Mouse (Mus musculus): ENCODE measurements at regions not wholly inside any gene's neighbourhood (a gene's known extent, or its start where the extent isn't known, plus 50 kb on each side); places are given as distances from the start of the nearest gene placed in this dataset.

GRCm38 (mm10) chr9:61489147-61489546 lies 117.0 kb downstream of the Tle3 start:
- DNase-seq (ENCODE audit: low spot score) (no peak), ATAC-seq (ENCODE audit: extremely low read depth, insufficient number of reproducible peaks, low FRiP score, poor library complexity, severe bottlenecking) (no peak)
- Histone ChIP-seq H3K36me3 (replicated peaks) (no peaks in the 10 kb centered on the region), H3K9me3 (replicated peaks) (no peaks in the 10 kb centered on the region), H3K27me3 (ENCODE audit: insufficient read depth, low read length) (peaks cover 8% of the 10 kb centered on the region), H3K4me1 (ENCODE audit: insufficient read depth, low read depth, low read length) (no peaks in the 10 kb centered on the region), H3K4me3 (ENCODE audit: low read depth, low read length) (no peak overlapping the region)
- no peak for TF ChIP-seq TAL1 (conservative IDR thresholded peaks at IDR 0.05; ENCODE audit: low read depth, low read length)
- TF ChIP-seq GATA1 (IDR thresholded peaks at IDR 0.05; ENCODE audit: borderline replicate concordance, low read length): no peak
- TF ChIP-seq CTCF (IDR thresholded peaks at IDR 0.05; ENCODE audit: low read depth, low read length): no peak
- no peak for TF ChIP-seq GATA2 (IDR thresholded peaks at IDR 0.05; ENCODE audit: borderline replicate concordance, low read depth, low read length)
- no peak for TF ChIP-seq POLR2AphosphoS5 (IDR thresholded peaks at IDR 0.05; ENCODE audit: insufficient replicate concordance, low read depth, low read length)

- no peak for TF ChIP-seq GATA1 (IDR thresholded peaks at IDR 0.05; ENCODE audit: borderline replicate concordance, low read length)
- TF ChIP-seq POLR2AphosphoS5 (IDR thresholded peaks at IDR 0.05; ENCODE audit: insufficient replicate concordance, low read depth, low read length): no peak
- TF ChIP-seq CTCF (IDR thresholded peaks at IDR 0.05; ENCODE audit: low read depth, low read length): no peak
- no peak for TF ChIP-seq GATA2 (IDR thresholded peaks at IDR 0.05; ENCODE audit: borderline replicate concordance, low read depth, low read length)
- TF ChIP-seq TAL1 (conservative IDR thresholded peaks at IDR 0.05; ENCODE audit: low read depth, low read length): no peak
- Histone ChIP-seq H3K4me3 (ENCODE audit: low read depth, low read length) (no peak overlapping the region), H3K27me3 (ENCODE audit: insufficient read depth, low read length) (peaks cover 8% of the 10 kb centered on the region), H3K9me3 (replicated peaks) (no peaks in the 10 kb centered on the region), H3K36me3 (replicated peaks) (no peaks in the 10 kb centered on the region), H3K4me1 (ENCODE audit: insufficient read depth, low read depth, low read length) (no peaks in the 10 kb centered on the region)
- DNase-seq (ENCODE audit: low spot score) (no peak), ATAC-seq (ENCODE audit: extremely low read depth, insufficient number of reproducible peaks, low FRiP score, poor library complexity, severe bottlenecking) (no peak)
Measured at GRCm38 (mm10) chr9:61487824-61488223, 115.7 kb downstream of the Tle3 start.

DNA sequence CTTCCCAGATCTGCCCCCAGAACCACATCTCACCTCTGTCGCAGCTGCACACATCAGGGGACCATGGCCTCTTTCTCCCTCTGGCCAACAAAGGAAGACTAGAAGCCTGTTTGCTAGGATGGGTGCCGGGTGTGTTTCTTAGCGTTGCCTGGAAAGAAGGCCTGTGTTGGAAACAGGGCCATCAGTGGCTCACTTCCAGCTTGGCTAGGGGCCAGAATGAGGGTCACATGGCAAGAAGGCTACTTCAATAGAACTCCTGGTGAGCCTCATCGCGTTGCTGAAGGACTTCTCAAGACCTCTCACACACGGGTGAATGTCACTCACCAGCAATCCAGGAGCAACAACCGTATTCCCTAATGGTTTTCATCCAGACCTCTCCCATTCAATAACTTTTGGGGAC lies 115.0 kb downstream of the Tle3 start:
- TF ChIP-seq GATA1 (IDR thresholded peaks at IDR 0.05; ENCODE audit: borderline replicate concordance, low read length) (no peak), GATA2 (IDR thresholded peaks at IDR 0.05; ENCODE audit: borderline replicate concordance, low read depth, low read length) (no peak), CTCF (IDR thresholded peaks at IDR 0.05; ENCODE audit: low read depth, low read length) (no peak), TAL1 (conservative IDR thresholded peaks at IDR 0.05; ENCODE audit: low read depth, low read length) (no peak), POLR2AphosphoS5 (IDR thresholded peaks at IDR 0.05; ENCODE audit: insufficient replicate concordance, low read depth, low read length) (no peak)
- peaks cover 8% of the 10 kb centered on the region for H3K27me3 ChIP-seq (ENCODE audit: insufficient read depth, low read length)
- no peak for ATAC-seq (ENCODE audit: extremely low read depth, insufficient number of reproducible peaks, low FRiP score, poor library complexity, severe bottlenecking)
- no peak for DNase-seq (ENCODE audit: low spot score)
- no peaks in the 10 kb centered on the region for H3K4me1 ChIP-seq (ENCODE audit: insufficient read depth, low read depth, low read length)
- H3K36me3 ChIP-seq (replicated peaks): no peaks in the 10 kb centered on the region
- no peak overlapping the region for H3K4me3 ChIP-seq (ENCODE audit: low read depth, low read length)
- H3K9me3 ChIP-seq (replicated peaks): no peaks in the 10 kb centered on the region

DNA sequence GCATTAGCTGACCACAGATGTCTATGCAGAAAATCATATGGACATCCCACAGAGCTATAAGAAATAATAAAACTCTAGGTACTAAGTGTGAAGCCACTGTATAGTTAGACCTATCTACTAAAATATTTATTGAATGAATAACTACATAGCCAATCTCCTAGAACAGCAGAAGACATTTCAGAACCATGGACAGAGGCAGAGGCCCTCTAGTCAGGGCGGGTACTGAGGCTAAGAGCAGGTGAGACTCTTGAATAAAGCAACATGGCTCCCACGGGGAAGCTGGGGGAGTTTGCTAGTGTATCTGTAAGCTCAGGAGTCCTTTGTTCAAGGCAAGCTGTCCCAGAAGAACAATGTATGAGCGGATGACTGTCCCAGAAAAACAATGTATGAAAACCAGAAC lies 112.2 kb downstream of the Tle3 start:
- DNase-seq (ENCODE audit: low spot score): peak; percentile 9
- ATAC-seq (ENCODE audit: extremely low read depth, insufficient number of reproducible peaks, low FRiP score, poor library complexity, severe bottlenecking): no peak

DNA sequence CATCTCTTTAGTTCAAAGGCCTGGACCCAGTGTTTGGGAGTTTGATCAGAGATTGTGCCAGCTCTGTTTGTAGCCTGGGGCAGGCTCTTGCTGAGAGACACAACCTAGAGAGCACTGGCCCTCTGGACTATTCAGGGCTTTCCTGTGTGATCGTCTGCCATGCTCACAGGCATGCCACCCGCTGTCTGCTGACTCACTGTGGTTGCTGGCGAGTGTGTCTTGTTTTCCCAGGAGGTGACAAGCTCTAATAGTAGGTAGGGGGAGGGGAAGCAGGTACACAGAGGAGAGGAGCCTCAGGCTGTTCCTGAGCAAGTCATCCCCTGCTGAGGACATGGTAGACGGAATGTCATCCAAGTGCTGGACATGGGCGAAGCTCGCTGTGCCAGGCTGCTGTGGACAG lies 107.5 kb downstream of the Tle3 start:
- ATAC-seq (ENCODE audit: extremely low read depth, insufficient number of reproducible peaks, low FRiP score, poor library complexity, severe bottlenecking) (no peak), DNase-seq (ENCODE audit: low spot score) (no peak)

More for the DNA sequence above, 112.2 kb downstream of the Tle3 start:
- no peaks in the 10 kb centered on the region for H3K9me3 ChIP-seq (replicated peaks)
- peaks cover 5% of the 10 kb centered on the region; the same call in 1 of the 2 replicates for H3K27me3 ChIP-seq (ENCODE audit: insufficient read depth, low read length)
- H3K4me1 ChIP-seq (ENCODE audit: insufficient read depth, low read depth, low read length): no peaks in the 10 kb centered on the region
- TF ChIP-seq POLR2AphosphoS5 (IDR thresholded peaks at IDR 0.05; ENCODE audit: insufficient replicate concordance, low read depth, low read length) (no peak), GATA1 (IDR thresholded peaks at IDR 0.05; ENCODE audit: borderline replicate concordance, low read length) (no peak), TAL1 (conservative IDR thresholded peaks at IDR 0.05; ENCODE audit: low read depth, low read length) (no peak)
- H3K36me3 ChIP-seq (replicated peaks): no peaks in the 10 kb centered on the region
- H3K4me3 ChIP-seq (ENCODE audit: low read depth, low read length): no peak overlapping the region

DNA sequence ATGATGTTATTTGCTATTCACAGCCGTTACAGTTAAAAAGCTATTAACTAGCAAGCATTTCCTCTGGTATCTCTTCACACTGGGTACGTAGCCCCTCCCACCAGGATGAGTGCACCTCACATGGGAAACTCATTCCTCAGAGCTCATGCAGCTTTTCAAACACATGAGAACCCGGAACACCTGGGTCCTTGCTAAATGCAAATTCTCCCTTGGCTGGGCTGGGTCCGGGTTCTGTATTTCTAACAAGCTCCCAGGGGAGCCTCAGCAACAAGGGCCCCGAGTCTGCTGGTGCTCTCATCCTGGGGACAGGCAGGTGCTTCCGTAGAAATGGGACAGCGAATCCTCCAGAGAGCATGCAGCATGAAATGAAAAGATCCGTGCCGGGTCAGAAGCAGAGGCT lies 106.7 kb downstream of the Tle3 start:
- no peak for TF ChIP-seq TAL1 (conservative IDR thresholded peaks at IDR 0.05; ENCODE audit: low read depth, low read length)
- TF ChIP-seq GATA2 (IDR thresholded peaks at IDR 0.05; ENCODE audit: borderline replicate concordance, low read depth, low read length): no peak
- TF ChIP-seq GATA1 (IDR thresholded peaks at IDR 0.05; ENCODE audit: borderline replicate concordance, low read length): no peak
- TF ChIP-seq CTCF (IDR thresholded peaks at IDR 0.05; ENCODE audit: low read depth, low read length): no peak
- no peak for TF ChIP-seq POLR2AphosphoS5 (IDR thresholded peaks at IDR 0.05; ENCODE audit: insufficient replicate concordance, low read depth, low read length)
- no peaks in the 10 kb centered on the region for H3K9me3 ChIP-seq (replicated peaks)
- ATAC-seq (ENCODE audit: extremely low read depth, insufficient number of reproducible peaks, low FRiP score, poor library complexity, severe bottlenecking): no peak
- no peak for DNase-seq (ENCODE audit: low spot score)
- peaks cover 6% of the 10 kb centered on the region; the same call in 1 of the 2 replicates for H3K27me3 ChIP-seq (ENCODE audit: insufficient read depth, low read length)
- H3K4me1 ChIP-seq (ENCODE audit: insufficient read depth, low read depth, low read length): no peaks in the 10 kb centered on the region
- H3K36me3 ChIP-seq (replicated peaks): no peaks in the 10 kb centered on the region
- H3K4me3 ChIP-seq (ENCODE audit: low read depth, low read length): no peak overlapping the region

More for the DNA sequence above, 107.5 kb downstream of the Tle3 start:
- H3K9me3 ChIP-seq (replicated peaks): no peaks in the 10 kb centered on the region
- 0 out of 2 replicates have a peak, but pooled peaks cover 2% of the 10 kb centered on the region for H3K27me3 ChIP-seq (ENCODE audit: insufficient read depth, low read length)
- TF ChIP-seq GATA2 (IDR thresholded peaks at IDR 0.05; ENCODE audit: borderline replicate concordance, low read depth, low read length): no peak
- TF ChIP-seq TAL1 (conservative IDR thresholded peaks at IDR 0.05; ENCODE audit: low read depth, low read length): no peak
- no peaks in the 10 kb centered on the region for H3K4me1 ChIP-seq (ENCODE audit: insufficient read depth, low read depth, low read length)
- H3K36me3 ChIP-seq (replicated peaks): no peaks in the 10 kb centered on the region
- H3K4me3 ChIP-seq (ENCODE audit: low read depth, low read length): no peak overlapping the region

- DNase-seq (ENCODE audit: low spot score): no peak
- no peaks in the 10 kb centered on the region for H3K4me1 ChIP-seq (ENCODE audit: insufficient read depth, low read depth, low read length)
- ATAC-seq (ENCODE audit: extremely low read depth, insufficient number of reproducible peaks, low FRiP score, poor library complexity, severe bottlenecking): no peak
- H3K4me3 ChIP-seq (ENCODE audit: low read depth, low read length): no peak overlapping the region
- no peaks in the 10 kb centered on the region for H3K9me3 ChIP-seq (replicated peaks)
- H3K36me3 ChIP-seq (replicated peaks): no peaks in the 10 kb centered on the region
- H3K27me3 ChIP-seq (ENCODE audit: insufficient read depth, low read length): peaks cover 6% of the 10 kb centered on the region; the same call in 1 of the 2 replicates
- no peak for TF ChIP-seq POLR2AphosphoS5 (IDR thresholded peaks at IDR 0.05; ENCODE audit: insufficient replicate concordance, low read depth, low read length)
- TF ChIP-seq TAL1 (conservative IDR thresholded peaks at IDR 0.05; ENCODE audit: low read depth, low read length): no peak
- no peak for TF ChIP-seq GATA2 (IDR thresholded peaks at IDR 0.05; ENCODE audit: borderline replicate concordance, low read depth, low read length)
- no peak for TF ChIP-seq GATA1 (IDR thresholded peaks at IDR 0.05; ENCODE audit: borderline replicate concordance, low read length)
- TF ChIP-seq CTCF (IDR thresholded peaks at IDR 0.05; ENCODE audit: low read depth, low read length): no peak
Measured at GRCm38 (mm10) chr9:61476351-61476750, 104.2 kb downstream of the Tle3 start.

All from G1E (cell line).